Mouse (Mus musculus) cerebellum, postnatal 25 days (tissue): ENCODE data around the gene Pak7.

Experiments
- DNase-seq, 2 experiments: peaks; one replicate each; pipeline ENCODE4 v3.0.0; 2021; ENCODE audit warnings: mixed read lengths in 2 of 2

Gene Pak7

DNA sequence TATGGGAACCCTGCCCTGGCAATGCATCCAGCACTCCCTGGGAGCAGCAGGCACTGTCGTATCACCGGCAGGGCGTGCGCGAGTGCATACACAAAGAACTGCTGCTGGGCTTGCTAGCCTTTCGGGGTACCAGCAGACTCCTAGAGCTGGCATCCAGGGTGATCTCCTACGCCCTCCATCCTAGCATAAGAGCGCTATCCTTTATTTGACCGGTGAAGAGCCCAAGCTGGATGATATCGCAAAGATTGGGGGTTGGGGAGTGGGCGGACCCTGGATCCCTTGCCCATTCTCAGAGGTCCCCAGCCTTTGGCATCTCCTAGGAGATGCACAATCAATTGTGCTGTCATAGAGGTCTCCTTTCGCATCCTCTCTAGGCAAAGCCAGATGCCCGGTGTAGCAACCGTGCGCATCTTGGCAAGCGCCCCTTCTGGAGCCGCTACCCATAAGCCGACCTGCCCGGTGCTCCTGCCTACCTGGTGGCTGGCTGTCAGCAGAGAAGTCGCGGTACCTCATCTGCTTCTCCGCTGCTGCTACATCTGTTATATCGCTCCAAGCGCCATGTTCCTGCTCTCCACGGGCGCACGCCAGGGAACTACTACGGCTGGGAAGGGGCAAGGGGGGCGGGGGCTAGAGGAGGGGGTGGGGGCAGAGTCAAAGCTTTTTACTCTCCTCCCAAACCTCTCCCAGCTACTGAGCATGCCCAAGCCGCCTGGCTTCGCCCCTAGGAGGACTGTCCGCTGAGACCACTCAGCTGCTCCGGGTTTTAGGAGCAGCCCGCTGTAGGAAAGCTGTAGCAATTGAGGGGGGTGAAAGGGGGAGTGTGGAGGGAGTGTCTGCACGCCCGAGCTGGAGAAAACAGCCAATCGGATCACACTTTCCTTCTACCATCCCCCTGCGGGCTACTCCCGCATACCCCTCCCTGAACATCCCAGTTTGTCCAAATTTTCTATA lies at the start of gene Pak7:
TSS of gene Pak7 (minus strand) at position 787 of the 951 bp plus-strand sequence.
- DNase-seq, result peak; percentile 82 to 85

DNA sequence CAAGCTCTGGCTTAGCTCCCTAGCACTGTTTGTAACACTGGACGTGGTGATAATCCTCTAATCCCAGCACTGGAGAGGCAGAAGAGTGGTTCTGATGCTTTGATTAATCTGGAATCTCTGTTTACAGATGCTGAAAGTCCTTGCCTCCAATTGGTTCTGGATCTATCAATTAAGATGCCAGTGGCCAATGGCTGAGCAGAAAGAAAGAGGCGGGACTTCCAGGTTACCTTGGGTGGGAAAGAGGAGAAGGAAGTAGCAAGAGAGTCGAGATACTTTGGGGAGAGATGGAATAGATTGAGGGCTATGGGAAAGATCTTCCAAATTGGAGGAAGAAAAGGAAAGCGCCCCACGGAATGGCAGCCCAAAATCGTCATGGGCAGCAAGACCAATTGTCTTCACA lies 37.8 kb upstream of the Pak7 start:
- DNase-seq, result no peak

DNA sequence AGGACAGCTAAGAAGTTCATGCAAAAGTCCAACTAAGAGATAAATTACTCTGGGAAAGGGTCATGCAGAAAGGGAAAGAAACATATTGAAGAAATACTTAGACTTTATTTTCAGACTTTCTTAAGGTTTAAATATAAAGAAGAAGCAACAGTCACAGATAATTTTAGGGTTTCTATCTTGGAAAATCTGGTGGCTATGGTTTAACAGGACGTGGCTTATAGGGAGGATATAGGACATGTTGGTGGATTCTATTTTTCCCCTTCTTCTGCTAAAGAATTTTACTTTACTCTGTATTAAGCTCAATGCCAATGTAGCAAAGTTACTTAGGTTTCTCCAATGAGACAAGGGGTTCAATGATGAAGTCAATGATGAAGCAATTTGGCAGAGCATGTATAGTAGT lies 31.8 kb upstream of the Pak7 start:
- DNase-seq, result no peak

DNA sequence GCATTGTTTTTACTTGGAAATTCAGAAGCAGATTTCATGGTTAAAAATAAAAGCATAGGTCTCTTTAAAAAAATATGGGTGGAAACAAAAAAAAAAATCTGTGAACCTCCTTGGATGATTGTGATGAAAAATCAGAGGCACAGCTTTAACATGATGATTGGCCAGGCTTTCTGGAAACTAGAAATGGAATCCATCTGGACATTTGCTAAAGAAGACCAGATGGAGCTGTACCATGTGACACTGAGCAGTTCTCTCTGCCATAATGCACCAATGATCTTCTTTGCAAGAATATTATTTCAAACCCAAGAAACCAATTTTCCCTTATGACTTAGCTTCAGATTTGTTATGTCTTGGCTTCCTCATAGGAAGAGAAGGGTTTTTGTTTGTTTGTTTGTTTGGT lies 28.6 kb upstream of the Pak7 start:
- peak in 1 of 2 experiments; percentile 11 for DNase-seq

DNA sequence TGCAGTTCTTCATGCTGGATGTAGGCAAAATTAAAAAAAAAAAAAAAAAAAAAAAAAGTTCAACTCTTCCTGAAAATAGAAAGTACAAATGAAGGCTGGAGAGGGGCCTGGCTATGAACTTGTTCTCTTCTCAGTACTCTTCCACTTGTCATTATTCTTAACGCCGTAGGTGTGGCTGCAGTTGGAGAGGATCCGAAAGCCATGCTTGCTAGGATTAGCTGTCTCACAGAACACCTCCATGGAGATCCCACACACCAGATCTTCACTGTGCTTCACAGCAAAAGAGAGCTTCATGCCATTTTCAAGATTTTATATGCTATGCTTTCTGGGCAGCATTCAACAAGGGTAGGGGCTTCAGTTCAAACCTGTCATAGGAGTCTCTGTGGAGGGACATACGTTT lies 14.8 kb upstream of the Pak7 start:
- no peak for DNase-seq

DNA sequence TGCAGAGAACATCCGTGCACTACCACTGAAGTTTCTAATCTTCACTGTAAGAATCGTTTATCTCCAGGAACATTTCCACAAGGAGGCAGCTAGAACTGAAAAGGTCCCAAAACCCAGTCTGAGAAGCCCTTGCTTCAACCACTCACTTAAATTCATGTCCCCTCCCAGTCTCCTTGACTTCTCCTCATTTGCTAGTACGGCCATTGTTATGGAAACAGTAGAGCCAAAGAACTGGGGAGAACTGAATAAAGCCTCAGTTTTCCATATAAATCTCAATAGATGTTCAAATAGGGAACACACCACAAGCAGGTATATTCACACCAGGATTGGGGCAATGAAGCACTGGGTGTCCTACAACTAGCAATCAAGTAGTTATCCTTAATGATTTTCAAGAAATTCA lies 12.4 kb downstream of the Pak7 start:
- DNase-seq, result no peak

DNA sequence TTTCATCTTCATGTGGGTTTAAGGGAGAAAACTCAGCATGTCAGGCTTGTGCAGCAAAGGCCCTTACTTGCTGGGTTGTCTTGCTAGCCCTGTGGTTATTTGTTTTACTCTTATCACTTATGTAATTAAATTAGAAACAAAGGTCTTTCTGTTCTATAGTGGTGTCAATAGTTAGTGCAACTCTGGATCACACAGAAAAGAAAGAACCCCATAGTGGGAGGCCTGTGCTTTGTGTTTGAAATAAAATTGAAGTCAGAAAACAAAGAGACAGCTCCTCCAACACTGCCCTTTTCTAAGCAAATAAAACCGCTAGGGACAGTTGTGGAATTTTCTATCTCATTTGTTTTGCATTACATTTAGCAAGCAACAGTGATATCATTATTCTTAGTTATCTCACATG lies 15.4 kb downstream of the Pak7 start:
- DNase-seq, result no peak

DNA sequence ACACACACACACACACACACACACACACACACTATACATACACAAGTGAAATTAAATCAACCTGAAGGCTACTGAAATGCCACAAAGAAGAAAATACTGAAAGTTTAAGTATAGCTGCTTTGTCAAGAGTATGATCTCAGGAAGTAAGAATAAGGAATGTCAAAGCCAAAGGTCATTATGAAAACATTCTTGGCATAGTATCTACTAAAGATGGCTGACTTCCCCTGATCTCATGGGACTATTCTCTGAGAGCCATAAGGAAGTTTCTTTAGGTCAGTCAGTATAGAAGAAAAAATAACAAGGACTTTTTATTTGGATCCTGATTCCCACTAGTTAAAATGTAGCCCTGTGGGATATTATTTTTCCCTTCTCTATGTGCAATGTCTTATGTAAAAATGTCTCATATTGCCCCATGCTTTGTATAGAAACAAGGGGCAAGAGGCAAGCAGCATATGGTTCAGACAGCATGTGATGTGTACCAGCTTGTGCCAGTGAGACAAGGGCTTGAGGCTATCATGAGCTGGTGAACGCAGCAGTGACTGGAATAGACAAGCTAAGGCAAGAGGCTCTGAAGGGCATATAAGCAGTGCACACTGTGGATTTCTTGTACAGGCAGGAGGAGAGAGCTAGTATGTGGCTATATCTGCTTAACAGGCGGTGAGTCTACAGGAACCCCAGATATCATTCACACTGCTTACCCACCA lies 36.2 kb downstream of the Pak7 start:
- DNase-seq, result peak; percentile 36 to 52

DNA sequence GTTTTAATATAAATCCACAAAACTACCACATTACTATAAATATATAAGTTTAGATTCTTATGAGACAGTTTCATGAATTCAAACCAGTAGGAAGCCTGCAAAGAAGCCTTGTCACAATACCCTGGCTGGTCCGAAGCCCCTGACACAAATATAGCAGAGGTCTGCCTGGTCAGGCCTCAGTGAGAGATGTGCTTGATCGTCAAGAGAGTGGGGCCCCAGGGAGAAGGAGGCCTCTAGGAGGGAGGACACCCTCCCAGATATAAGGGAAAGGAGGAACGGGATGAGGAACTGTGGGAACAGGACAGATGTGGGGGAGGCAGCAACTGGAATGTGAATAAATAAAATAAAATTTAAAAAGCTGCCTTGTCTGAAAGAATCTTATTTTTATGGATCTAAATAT lies 37.3 kb downstream of the Pak7 start:
- DNase-seq, result no peak

DNA sequence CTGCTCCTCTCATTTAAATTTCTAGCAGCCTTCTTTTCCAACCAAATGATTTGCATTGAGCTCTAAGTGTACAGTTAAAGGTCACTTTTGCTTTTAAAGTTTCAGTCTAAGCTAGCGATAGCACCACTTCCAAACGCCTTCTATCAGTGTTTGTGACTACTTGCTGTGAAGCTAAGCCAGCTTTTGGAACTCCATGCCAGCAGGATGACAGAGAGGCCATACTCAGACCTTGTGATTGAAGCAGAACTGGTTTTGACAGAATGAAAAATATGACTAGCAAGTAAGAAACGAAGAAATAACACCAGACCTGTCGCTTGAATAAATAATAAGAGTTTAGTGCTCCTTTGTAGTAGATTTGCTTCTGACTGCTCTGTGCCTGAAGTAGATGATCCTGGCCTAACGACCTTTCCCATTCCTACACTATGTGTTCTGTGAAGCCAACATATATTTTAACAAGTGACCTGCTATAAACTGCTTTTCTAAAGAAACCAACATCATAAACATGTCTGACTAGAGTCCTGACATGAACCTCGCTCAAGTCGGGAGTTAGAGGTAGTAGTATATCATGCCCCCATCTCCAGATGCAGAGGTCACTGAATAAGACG lies 38.0 kb downstream of the Pak7 start:
- peak in 1 of 2 experiments; percentile 14 for DNase-seq

DNA sequence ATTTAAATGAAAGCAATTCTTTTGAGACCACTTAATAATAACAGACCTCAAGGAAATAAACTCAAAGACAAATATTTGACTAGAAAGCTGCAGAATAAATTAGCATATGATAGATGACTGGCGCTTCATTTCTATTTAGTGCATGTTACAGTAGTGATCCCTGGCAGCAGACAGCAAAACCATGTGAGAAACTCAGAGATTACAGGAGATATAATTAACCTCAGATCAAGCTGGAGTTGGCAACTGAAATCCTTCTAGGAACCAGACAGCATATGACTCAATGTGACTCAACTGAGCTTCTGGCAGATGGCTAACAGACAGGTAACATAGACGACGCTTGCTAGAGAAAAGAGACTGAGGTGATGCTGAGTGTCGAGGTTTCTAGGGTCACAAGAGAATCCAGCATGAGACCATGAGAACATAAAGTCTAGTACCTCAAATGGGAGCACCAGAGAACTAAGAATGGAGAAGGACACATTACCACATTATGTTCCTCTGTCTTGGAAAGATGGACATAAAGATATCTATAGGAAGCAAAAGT lies 43.5 kb downstream of the Pak7 start:
- DNase-seq, result peak; percentile 28 to 38

DNA sequence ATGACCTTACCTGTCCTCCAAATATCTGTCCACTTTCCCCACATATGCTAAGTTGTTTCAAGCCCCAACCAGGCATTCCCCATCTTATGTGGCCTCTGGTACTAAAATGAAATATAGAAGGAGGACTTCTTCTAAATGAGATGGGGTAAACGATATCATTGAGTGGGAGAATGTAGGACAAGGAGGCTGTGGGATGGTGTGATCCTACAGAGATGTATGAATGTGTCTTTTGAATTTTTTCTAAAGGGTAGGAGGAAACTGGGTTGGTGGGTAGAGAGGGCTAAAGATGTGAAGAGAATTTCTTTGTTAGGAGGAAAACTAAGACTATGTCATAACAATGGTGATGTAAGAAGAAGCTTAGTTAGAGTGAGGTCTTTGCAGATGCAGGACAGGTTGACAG lies 57.8 kb downstream of the Pak7 start:
- no peak for DNase-seq

DNA sequence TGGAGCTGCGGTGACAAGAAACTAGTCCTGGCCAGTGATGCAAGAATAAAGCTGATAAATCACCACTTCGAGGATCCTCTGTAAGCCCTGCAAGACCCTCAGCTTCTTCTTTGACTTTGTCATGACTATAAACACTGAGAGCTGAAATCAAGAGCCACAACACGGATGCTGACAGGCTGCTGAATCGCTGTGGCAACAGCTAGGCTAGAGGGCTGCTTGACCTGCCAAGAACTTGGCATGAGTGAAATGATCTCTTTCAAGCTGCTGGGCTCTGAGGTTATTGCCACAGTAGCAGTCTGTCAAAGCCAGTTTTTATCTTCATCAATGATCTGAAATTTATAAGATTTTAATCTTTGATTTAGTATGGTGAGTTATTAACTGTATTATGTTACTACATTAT lies 62.1 kb downstream of the Pak7 start:
- DNase-seq, result peak; percentile 54 to 67

DNA sequence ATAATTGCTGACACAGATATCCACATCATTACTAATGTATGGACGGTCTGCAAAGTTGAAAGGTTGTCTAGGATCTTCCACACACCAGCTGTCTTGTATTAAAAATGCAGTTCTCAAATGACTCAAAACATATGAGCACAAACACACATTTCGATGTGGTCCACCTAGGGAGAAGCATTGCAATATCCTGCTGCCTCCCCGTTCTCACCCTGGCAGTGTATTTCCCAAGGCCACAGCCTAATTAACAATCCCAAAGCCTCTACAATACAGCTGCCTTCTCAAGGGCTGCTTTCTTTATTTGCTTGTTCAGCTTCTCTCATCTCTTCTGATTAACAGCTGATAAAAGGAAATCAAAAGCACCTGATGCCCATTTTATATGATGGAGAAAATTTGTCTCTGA lies 78.5 kb downstream of the Pak7 start:
- no peak for DNase-seq

DNA sequence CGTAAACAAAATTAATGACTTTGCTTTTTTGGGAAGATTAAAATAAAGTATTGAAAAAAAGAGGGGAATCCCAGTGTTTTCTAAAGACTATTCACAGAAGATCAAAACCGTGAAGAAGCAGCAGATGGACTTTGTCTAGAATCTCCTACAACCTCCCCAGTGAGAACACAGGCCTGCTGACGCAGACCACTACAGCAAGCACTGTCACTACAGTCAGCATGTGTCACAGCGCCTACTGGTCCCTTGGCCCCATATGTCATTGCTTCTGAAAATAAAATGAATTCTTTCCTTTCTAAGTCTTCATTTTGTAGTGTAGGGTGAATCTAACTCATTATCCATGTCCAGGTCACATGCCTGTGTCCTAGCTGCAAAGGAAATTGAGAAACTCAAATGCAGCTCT lies 79.0 kb downstream of the Pak7 start:
- peak in 1 of 2 experiments; percentile 24 for DNase-seq

DNA sequence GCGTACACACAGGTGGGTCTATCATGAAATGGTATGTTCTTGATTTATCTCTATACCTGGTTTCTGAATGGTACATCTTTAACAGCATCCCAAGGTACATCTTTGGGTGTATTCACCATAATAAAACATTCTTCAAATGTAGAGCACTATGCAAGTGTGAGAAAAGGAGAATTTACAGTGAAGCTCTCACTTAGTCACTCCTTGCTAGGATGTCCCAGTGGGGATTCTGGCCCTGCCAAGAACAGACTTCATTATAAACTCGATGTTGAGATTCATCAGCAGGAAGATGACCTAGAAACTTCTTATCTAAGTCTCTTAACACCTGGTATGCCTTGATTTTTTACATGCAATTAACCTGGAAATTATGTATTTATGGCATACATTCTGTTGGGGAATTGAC lies 85.6 kb downstream of the Pak7 start:
- DNase-seq, result peak; percentile 49 to 75

DNA sequence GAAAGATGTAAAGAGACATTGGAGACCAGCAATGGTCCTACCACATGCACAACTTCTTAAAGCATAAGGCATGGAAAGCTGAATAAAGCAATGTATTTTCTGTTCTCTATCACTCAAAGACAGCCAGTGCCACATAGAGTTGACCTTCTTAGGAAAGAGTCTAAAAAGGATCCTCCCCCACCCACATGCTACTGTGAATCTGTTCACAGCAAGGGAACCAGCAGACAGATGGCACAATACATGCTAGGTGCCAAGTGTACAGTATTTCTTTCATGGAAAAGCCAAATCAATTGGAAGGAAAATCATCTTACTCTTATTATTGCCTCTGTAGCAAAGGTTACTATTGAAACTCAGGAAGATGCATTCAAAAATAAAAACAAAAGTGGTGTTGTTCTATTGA lies 86.4 kb downstream of the Pak7 start:
- DNase-seq, result peak; percentile 70 to 80

DNA sequence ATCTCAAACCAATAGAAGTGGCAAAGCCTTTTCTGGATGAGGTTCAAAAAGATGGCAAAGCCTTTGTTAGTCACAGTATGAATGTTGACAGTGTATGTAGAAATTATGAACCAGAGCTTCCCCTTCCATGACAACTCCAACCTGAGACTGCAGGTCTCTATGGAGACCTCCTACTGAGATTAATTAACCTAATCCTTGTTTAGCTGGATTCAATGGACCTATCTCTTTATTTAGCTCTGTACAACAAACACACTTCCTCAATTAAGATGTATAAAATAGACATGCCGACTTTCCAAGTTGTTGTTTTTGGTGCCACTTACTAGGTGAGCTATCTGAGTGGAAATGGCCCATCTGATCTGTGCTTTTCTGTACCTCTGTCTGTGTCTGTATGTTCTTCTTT lies 90.4 kb downstream of the Pak7 start:
- no peak for DNase-seq

DNA sequence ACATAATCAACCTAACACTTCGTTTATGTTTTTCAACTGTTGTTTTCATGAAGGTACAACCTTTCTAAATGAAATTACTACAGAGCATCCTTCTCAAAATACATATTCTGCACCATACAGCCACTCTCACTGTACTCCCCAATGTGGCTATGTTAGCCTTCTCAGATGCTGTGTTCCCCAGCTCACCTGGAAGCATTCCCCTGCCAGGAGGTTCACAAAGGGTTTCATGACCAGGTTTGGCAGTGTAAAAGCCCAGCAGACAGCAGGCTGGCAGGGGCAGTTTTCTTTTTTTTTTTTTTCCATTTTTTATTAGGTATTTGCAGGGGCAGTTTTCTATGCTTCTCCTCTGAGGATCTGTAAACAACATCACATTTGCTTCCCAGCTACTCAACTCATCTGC lies 105.7 kb downstream of the Pak7 start:
- peak; percentile 40 to 57 for DNase-seq

DNA sequence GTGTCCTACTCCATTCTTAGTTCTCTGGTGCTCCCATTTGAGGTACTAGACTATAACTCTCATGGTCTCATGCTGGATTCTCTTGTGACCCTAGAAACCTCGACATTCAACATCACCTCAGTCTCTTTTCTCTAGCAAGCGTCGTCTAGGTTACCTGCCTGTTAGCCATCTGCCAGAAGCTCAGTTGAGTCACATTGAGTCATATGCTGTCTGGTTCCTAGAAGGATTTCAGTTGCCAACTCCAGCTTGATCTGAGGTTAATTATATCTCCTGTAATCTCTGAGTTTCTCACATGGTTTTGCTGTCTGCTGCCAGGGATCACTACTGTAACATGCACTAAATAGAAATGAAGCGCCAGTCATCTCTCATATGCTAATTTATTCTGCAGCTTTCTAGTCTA lies 145.8 kb downstream of the Pak7 start:
- DNase-seq, result peak in 1 of 2 experiments; percentile 34

DNA sequence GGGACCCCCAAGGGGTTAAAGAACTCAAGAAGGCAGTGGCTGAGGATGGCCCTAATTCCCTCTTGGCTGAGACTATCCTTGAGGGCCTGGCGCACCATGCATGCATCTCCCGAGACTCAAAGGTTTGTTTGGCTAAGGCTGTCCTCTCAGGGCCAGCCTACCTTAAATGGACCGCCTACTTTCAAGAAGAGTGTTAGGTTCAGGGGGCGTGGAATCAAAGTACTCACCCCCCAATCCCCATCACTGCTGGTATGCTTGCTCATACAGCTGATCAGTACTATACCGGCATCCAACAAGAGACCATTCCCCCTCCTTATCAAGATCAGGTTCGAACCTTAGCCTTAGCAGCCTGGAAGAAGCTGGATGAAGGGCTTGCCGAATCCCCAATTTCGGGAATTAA lies 156.5 kb downstream of the Pak7 start:
- DNase-seq, result no peak

DNA sequence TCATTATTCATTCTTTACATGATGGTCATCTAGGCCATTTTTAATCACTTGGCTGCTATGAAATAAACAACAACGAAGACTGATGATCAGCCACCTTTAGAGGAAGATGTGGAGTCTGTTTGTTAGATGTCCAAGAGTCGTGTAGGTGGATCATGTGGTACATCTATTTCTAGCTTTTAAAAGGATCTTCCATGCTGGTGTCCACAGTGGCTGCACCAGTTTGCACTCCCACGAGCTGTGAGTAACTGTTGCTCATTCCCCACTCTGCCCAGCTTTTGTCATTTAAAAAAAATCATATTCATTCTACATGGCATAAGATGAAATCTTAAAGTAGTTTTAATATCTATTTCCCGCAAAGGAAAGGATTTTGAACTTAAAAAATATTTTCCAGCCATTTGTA lies 183.7 kb downstream of the Pak7 start:
- DNase-seq, result no peak

DNA sequence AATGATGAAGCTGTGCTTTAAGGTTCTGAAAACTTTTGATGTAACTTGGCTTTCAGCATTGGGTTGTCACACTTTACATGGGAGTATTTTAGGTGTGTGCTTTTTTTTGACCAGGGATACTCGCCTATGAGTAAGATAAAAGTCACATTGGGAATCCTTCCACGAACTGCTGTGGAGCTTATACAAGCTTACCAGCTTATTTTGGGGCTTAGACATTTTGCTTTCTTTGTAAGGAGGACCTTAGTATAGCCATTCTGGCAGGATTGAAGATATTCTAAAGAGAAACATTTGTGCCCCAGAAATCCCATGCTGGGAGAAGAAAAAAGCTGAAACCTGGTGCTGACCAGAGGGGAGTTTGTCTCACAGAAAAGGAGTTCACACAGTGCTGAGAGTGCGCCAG lies 212.7 kb downstream of the Pak7 start:
- peak; percentile 15 to 17 for DNase-seq
